Mouse (Mus musculus): ENCODE results near the gene Ms4a15. TPM values are rescaled to one million over a fixed set of nuclear protein-coding genes. Genes with fewer than 3 reads are reported as not detected.

Gene Ms4a15
- polyA plus RNA-seq, 1 experiment from 2014 or later = not detected

DNA sequence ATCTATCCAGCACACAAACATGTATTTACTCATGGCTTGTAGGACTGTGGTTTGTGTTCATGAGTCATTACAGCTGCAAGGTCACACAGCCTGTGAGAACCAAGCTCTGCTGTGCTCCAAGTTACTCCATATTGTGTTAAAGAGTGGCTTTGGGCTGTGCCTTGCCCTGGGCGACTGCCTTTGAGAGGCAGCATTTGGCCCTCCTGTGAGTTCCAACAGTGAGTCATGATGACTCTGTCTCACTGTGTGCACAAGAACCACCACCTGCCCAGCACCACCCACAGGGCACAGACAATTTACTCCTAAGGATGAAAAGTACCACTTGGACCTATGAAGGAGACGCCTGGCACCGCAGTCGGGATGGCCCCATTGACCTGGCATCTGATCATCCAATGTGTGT, 7.2 kb downstream of the Ms4a15 start:
- no peaks in the 10 kb centered on the region for H3K27me3 ChIP-seq (ENCODE audit: control insufficient read depth, insufficient read depth, low read depth, low read length)
- no peaks in the 10 kb centered on the region for H3K9me3 ChIP-seq (replicated peaks; ENCODE audit: control insufficient read depth, low read length)
- no peaks in the 10 kb centered on the region for H3K4me1 ChIP-seq (ENCODE audit: control insufficient read depth, low read depth, low read length)
- WGBS (ENCODE audit: insufficient replicate concordance) = 78% methylated on average over 4 of the region's 4 CpGs
- no peak for ATAC-seq (ENCODE audit: low read depth)
- H3K9ac ChIP-seq (ENCODE audit: low read depth, low read length) = no peak overlapping the region
- H3K4me2 ChIP-seq (ENCODE audit: low read depth, low read length) = no peak overlapping the region
- H3K27ac ChIP-seq (ENCODE audit: low read length) = no peak overlapping the region
- H3K36me3 ChIP-seq (ENCODE audit: control insufficient read depth, insufficient read depth) = no peaks in the 10 kb centered on the region
- no peak overlapping the region for H3K4me3 ChIP-seq (ENCODE audit: low read depth, low read length)

DNA sequence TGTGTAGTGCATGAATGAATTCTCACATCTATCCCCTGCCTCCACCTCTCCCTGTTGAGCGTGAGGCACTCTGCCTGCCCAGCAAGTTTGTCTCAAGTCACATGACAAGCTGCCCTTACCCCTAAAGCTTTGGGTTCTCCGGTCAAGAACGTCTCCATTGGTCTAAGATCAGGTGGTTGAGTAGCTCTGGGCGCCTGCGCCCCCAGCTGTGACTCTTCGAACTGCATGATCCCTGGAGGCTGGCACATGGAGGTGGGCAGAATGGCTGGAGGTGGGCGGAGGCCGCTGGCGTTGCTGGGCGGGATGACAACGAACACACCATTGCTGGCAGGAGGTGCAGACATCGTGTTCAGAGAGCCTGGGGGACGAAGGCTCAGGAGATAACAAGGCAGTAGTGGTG, 8.5 kb downstream of the Ms4a15 start:
- H3K36me3 ChIP-seq (ENCODE audit: control insufficient read depth, insufficient read depth) = no peaks in the 10 kb centered on the region
- H3K27me3 ChIP-seq (ENCODE audit: control insufficient read depth, insufficient read depth, low read depth, low read length) = no peaks in the 10 kb centered on the region
- ATAC-seq (ENCODE audit: low read depth) = no peak
- H3K4me3 ChIP-seq (ENCODE audit: low read depth, low read length) = no peak overlapping the region
- WGBS (ENCODE audit: insufficient replicate concordance) = 57% methylated on average over 13 of the region's 13 CpGs
- no peak overlapping the region for H3K4me2 ChIP-seq (ENCODE audit: low read depth, low read length)
- no peak overlapping the region for H3K27ac ChIP-seq (ENCODE audit: low read length)
- peaks cover 1% of the 10 kb centered on the region for H3K4me1 ChIP-seq (ENCODE audit: control insufficient read depth, low read depth, low read length)
- no peaks in the 10 kb centered on the region for H3K9me3 ChIP-seq (replicated peaks; ENCODE audit: control insufficient read depth, low read length)
- no peak overlapping the region for H3K9ac ChIP-seq (ENCODE audit: low read depth, low read length)

GRCm38 (mm10) chr19:10983146-10983545, 9.9 kb downstream of the Ms4a15 start:
- H3K4me3 ChIP-seq (ENCODE audit: low read depth, low read length) = no peak overlapping the region
- no peaks in the 10 kb centered on the region for H3K36me3 ChIP-seq (ENCODE audit: control insufficient read depth, insufficient read depth)
- peaks cover 4% of the 10 kb centered on the region for H3K4me1 ChIP-seq (ENCODE audit: control insufficient read depth, low read depth, low read length)
- WGBS (ENCODE audit: insufficient replicate concordance) = 14% methylated on average over 14 of the region's 14 CpGs
- no peak overlapping the region for H3K4me2 ChIP-seq (ENCODE audit: low read depth, low read length)
- H3K27me3 ChIP-seq (ENCODE audit: control insufficient read depth, insufficient read depth, low read depth, low read length) = no peaks in the 10 kb centered on the region
- H3K9me3 ChIP-seq (replicated peaks; ENCODE audit: control insufficient read depth, low read length) = no peaks in the 10 kb centered on the region
- no peak overlapping the region for H3K27ac ChIP-seq (ENCODE audit: low read length)
- no peak for ATAC-seq (ENCODE audit: low read depth)
- H3K9ac ChIP-seq (ENCODE audit: low read depth, low read length) = no peak overlapping the region

DNA sequence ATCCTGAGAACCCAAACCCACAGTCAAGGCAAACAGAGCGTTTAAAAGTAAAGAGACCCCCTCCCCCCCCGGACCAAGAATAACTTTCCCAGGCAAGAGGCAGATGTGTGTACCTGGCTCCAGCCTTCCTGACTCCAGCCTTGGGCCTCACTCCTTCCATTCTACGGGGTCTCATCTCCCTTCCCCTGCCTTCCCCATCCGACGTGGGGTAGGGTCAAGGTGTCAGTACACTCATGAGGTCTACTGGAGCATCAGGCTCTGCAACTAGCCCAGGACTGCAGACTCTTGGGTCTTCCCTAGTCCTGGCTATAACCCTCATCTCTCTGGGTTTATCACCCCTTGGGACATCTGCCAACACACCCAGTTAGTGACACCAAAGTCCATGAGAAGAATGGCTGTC, 12.8 kb downstream of the Ms4a15 start:
- no peak for ATAC-seq (ENCODE audit: low read depth)
- Histone ChIP-seq H3K27me3 (ENCODE audit: control insufficient read depth, insufficient read depth, low read depth, low read length) (no peaks in the 10 kb centered on the region), H3K4me3 (ENCODE audit: low read depth, low read length) (no peak overlapping the region), H3K4me1 (ENCODE audit: control insufficient read depth, low read depth, low read length) (peaks cover 4% of the 10 kb centered on the region), H3K9ac (ENCODE audit: low read depth, low read length) (no peak overlapping the region), H3K4me2 (ENCODE audit: low read depth, low read length) (no peak overlapping the region), H3K36me3 (ENCODE audit: control insufficient read depth, insufficient read depth) (no peaks in the 10 kb centered on the region), H3K27ac (ENCODE audit: low read length) (no peak overlapping the region), H3K9me3 (replicated peaks; ENCODE audit: control insufficient read depth, low read length) (no peaks in the 10 kb centered on the region)
- WGBS (ENCODE audit: insufficient replicate concordance) = 52% methylated on average over 5 of the region's 5 CpGs

GRCm38 (mm10) chr19:10979184-10980168, 13.6 kb downstream of the Ms4a15 start:
- H3K9ac ChIP-seq (ENCODE audit: low read depth, low read length) = 0 out of 2 replicates have a peak overlapping the region, but pooled peaks have one; percentile 9
- H3K27me3 ChIP-seq (ENCODE audit: control insufficient read depth, insufficient read depth, low read depth, low read length) = no peaks in the 10 kb centered on the region
- peak; percentile 21; the same call in 1 of the 2 replicates for ATAC-seq (ENCODE audit: low read depth)
- no peaks in the 10 kb centered on the region for H3K36me3 ChIP-seq (ENCODE audit: control insufficient read depth, insufficient read depth)
- WGBS (ENCODE audit: insufficient replicate concordance) = 7% methylated on average over 18 of the region's 18 CpGs
- H3K4me1 ChIP-seq (ENCODE audit: control insufficient read depth, low read depth, low read length) = peaks cover 4% of the 10 kb centered on the region
- H3K27ac ChIP-seq (ENCODE audit: low read length) = peak overlapping the region; percentile 19; the same call in 1 of the 2 replicates
- no peaks in the 10 kb centered on the region for H3K9me3 ChIP-seq (replicated peaks; ENCODE audit: control insufficient read depth, low read length)
- H3K4me3 ChIP-seq (ENCODE audit: low read depth, low read length) = no peak overlapping the region
- peak overlapping the region; percentile 10 for H3K4me2 ChIP-seq (ENCODE audit: low read depth, low read length)

GRCm38 (mm10) chr19:10976318-10976717, 16.7 kb downstream of the Ms4a15 start:
- H3K9ac ChIP-seq (ENCODE audit: low read depth, low read length) = no peak overlapping the region
- no peak for ATAC-seq (ENCODE audit: low read depth)
- no peak overlapping the region for H3K4me2 ChIP-seq (ENCODE audit: low read depth, low read length)
- WGBS (ENCODE audit: insufficient replicate concordance) = 35% methylated on average over 4 of the region's 4 CpGs
- H3K27me3 ChIP-seq (ENCODE audit: control insufficient read depth, insufficient read depth, low read depth, low read length) = no peaks in the 10 kb centered on the region
- H3K36me3 ChIP-seq (ENCODE audit: control insufficient read depth, insufficient read depth) = no peaks in the 10 kb centered on the region
- H3K9me3 ChIP-seq (replicated peaks; ENCODE audit: control insufficient read depth, low read length) = no peaks in the 10 kb centered on the region
- peaks cover 4% of the 10 kb centered on the region for H3K4me1 ChIP-seq (ENCODE audit: control insufficient read depth, low read depth, low read length)
- no peak overlapping the region for H3K27ac ChIP-seq (ENCODE audit: low read length)
- no peak overlapping the region for H3K4me3 ChIP-seq (ENCODE audit: low read depth, low read length)

- no peaks in the 10 kb centered on the region for H3K27me3 ChIP-seq (ENCODE audit: control insufficient read depth, insufficient read depth, low read depth, low read length)
- WGBS (ENCODE audit: insufficient replicate concordance) = 53% methylated on average over 2 of the region's 2 CpGs
- no peak overlapping the region for H3K27ac ChIP-seq (ENCODE audit: low read length)
- no peak overlapping the region for H3K4me2 ChIP-seq (ENCODE audit: low read depth, low read length)
- ATAC-seq (ENCODE audit: low read depth) = no peak
- H3K9me3 ChIP-seq (replicated peaks; ENCODE audit: control insufficient read depth, low read length) = no peaks in the 10 kb centered on the region
- no peaks in the 10 kb centered on the region for H3K36me3 ChIP-seq (ENCODE audit: control insufficient read depth, insufficient read depth)
- H3K4me1 ChIP-seq (ENCODE audit: control insufficient read depth, low read depth, low read length) = peaks cover 4% of the 10 kb centered on the region
- H3K4me3 ChIP-seq (ENCODE audit: low read depth, low read length) = no peak overlapping the region
- no peak overlapping the region for H3K9ac ChIP-seq (ENCODE audit: low read depth, low read length)
Measured at GRCm38 (mm10) chr19:10975187-10975586, 17.9 kb downstream of the Ms4a15 start.

GRCm38 (mm10) chr19:10974238-10974865, 18.7 kb downstream of the Ms4a15 start, which contains the start of gene Ms4a10:
Gene Ms4a10, minus strand, starts transcription at chr19:10974670.
- H3K4me2 ChIP-seq (ENCODE audit: low read depth, low read length) = no peak within 1 kb of the TSS
- 41% methylated on average over 4 of the region's 4 CpGs for WGBS (ENCODE audit: insufficient replicate concordance)
- H3K4me3 ChIP-seq (ENCODE audit: low read depth, low read length) = no peak within 1 kb of the TSS
- H3K9ac ChIP-seq (ENCODE audit: low read depth, low read length) = no peak within 1 kb of the TSS
- no peak for ATAC-seq (ENCODE audit: low read depth)
- no peak within 1 kb of the TSS for H3K27ac ChIP-seq (ENCODE audit: low read length)
- no peaks in the 10 kb centered on the region for H3K9me3 ChIP-seq (replicated peaks; ENCODE audit: control insufficient read depth, low read length)
- H3K36me3 ChIP-seq (ENCODE audit: control insufficient read depth, insufficient read depth) = no peaks in the 10 kb centered on the region
- H3K4me1 ChIP-seq (ENCODE audit: control insufficient read depth, low read depth, low read length) = peaks cover under 1% of the 10 kb centered on the region
- H3K27me3 ChIP-seq (ENCODE audit: control insufficient read depth, insufficient read depth, low read depth, low read length) = no peaks in the 10 kb centered on the region

DNA sequence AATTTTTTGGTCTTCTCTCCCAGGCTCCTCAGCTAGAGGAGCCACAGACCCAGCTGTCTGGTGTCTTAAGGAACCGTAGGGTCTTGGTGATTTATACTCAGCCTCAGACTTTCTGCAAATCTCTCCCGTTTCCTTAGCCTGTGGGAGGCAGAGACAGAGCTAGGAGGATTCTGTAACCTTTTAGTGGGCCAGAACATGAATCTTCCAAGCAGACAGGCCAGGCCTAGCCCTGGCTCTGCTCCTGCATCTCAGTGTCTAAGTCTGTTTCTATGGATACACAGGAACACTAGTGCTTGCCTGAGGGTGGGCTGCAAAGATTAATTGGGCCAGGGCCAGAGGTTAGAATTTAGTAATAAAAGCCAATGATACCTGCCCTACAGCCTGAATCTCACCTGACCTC, 19.9 kb downstream of the Ms4a15 start:
- no peaks in the 10 kb centered on the region for H3K4me1 ChIP-seq (ENCODE audit: control insufficient read depth, low read depth, low read length)
- no peak overlapping the region for H3K27ac ChIP-seq (ENCODE audit: low read length)
- no peak overlapping the region for H3K4me3 ChIP-seq (ENCODE audit: low read depth, low read length)
- no peak overlapping the region for H3K4me2 ChIP-seq (ENCODE audit: low read depth, low read length)
- no peak for ATAC-seq (ENCODE audit: low read depth)
- no peaks in the 10 kb centered on the region for H3K9me3 ChIP-seq (replicated peaks; ENCODE audit: control insufficient read depth, low read length)
- WGBS (ENCODE audit: insufficient replicate concordance) = 51% methylated on average over 2 of the region's 2 CpGs
- H3K36me3 ChIP-seq (ENCODE audit: control insufficient read depth, insufficient read depth) = no peaks in the 10 kb centered on the region
- no peaks in the 10 kb centered on the region for H3K27me3 ChIP-seq (ENCODE audit: control insufficient read depth, insufficient read depth, low read depth, low read length)
- H3K9ac ChIP-seq (ENCODE audit: low read depth, low read length) = no peak overlapping the region

All from liver, embryonic 16.5 days (tissue).